Mouse (Mus musculus) spleen, postnatal 4 days (tissue): ENCODE measurements around the gene Txndc8.

ENCODE experiments used
- DNase-seq, 2 experiments: peaks; one replicate each; pipeline ENCODE4 v3.0.0; 2022; ENCODE audit warnings: low spot score in 2 of 2

The Txndc8 gene

GRCm38 (mm10) chr4:57956029-57956960 is 52.6 kb downstream of the Txndc8 start, which contains the start of gene Txn1:
Gene Txn1, minus strand, starts transcription at chr4:57956411.
- peak; percentile 98 for DNase-seq

GRCm38 (mm10) chr4:57955544-57955958 is 53.4 kb downstream of the Txndc8 start:
- peak; percentile 67 to 83 for DNase-seq

DNA sequence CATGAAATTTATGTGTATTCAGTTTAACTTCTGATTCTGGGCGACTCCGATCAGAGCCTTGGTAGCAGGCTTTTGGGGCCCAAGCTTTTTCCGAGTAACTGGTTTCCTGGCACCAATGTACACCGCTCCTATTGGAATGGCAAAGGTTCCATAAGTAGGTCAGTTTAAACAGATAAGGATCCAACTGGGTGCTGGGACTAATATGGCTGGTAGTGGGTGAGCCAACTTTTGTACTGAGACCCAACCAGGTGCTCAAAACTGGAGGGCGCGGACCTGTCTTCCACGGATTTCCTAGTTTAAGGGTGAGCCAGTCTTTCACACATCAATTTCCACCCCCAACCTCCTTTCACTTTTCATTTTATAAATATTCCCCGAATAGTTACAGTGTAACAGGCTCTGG is 53.9 kb downstream of the Txndc8 start:
- DNase-seq, result no peak

- DNase-seq, result no peak
These were observed 54.3 kb downstream of the Txndc8 start for GRCm38 (mm10) chr4:57954580-57954979.

GRCm38 (mm10) chr4:57953796-57954195 is 55.1 kb downstream of the Txndc8 start:
- DNase-seq, result no peak

DNA sequence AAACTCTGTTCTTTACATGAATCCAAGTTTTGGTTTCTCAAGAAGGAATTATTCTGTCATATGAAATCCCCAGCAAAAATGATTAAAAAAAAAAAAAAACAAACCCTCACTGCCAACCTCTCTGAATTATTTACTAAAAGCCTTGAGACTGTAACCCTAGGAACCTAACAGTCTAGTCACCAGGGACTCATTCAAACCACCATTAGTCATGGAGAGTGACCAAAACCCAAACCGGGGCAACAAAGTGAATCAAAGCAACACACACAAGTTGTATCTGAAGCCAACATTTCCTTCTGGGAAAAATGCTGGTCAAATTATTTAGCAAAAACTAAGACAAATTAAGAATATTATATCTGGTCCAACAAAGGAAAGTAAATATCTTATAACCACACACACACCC is 56.0 kb downstream of the Txndc8 start:
- no peak for DNase-seq

DNA sequence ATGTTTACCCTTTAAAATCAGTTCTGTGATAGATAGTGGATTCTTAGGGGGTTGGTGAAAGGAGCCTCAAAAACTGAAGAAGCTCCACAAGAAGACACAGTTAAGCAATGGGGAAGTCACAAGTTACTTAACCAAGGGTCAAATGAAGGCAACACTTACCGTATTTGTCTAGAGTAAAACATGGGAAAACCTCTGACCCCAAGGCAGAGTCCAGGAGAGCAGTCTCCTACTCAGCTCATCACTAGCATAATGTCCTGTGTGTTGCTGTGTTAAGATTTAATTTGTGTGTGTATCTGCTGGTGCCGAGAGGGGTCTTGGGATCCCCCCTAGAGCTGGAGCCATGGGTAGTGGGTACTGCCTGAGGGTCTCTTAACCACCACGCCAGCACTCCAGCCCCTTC is 56.5 kb downstream of the Txndc8 start:
- no peak for DNase-seq

DNA sequence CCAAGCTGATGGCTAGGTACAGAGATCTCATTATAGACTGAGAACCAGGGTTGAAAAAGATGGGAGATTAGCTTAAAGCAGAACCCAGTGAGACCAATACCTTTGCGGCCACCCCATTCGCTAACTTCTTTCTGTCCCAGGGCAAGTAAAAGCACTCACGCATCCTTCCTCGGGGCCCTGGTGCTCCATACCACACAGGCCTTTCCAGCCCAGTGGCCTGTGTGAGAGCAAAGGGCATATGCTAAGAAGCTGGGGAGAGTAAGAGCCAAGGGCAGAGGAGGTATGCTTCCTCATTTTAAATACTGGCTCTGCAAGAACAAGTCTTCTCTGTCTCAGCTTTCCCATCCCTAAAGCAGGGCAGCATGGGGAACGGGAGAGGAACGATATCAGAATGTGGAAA is 59.1 kb downstream of the Txndc8 start:
- no peak for DNase-seq

GRCm38 (mm10) chr4:57947476-57947875 is 61.4 kb downstream of the Txndc8 start:
- no peak for DNase-seq

DNA sequence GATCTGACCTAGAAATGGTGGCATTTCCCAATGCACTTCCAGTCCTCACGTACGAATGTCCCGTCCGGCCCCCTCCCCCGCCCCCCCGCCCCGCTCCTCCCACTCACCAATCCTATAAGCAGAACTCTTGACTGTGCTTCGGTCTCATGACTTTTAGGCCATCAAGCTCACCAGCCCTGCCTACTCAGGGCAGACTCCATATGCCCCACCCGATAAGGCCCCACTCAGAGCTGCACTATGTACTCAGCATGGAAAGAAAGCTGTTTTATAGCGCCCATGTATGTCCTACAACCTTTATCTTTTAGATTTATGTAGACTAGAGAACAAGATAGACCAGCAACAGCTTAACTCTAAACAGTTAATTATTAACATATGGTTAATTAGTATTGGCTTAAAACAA is 61.9 kb downstream of the Txndc8 start:
- DNase-seq, result no peak

DNA sequence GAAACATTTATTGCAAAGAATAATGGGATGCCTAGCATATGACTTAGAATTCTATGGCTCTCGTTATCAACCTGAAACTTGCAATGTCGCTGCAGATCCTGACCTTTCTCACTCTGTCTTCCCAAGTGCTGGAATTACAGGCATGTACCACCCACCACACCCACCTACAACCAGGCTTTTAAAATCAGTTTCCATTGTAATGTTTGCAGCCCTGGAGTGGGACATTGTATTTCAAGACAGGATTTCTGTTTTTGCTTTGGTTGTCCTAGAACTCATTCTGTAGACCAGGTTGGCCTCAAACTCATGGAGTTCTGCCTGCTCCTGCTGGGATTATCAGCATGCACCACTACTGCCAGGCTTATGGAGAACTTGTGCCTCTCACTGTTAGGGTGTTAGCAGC is 66.0 kb downstream of the Txndc8 start:
- no peak for DNase-seq

DNA sequence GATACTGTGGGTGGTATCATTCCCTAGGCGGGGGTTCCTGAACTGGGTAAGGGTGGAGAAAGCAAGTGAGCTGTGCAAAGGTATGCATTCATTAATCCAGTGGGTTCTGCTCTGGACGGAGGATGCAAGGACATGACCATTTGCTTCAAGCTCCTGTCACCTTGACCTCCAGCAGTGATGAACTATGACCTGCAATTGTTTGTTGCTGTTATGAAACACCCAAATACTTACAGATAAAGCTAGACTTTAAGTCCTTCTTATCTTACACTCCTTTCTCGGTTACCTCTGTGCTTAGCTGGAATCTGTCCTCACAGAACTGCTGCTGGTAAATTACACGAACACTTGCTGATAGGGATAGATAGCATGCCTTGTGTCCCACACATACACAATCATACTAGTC is 68.3 kb downstream of the Txndc8 start:
- no peak for DNase-seq

GRCm38 (mm10) chr4:57937292-57937691 is 71.6 kb downstream of the Txndc8 start:
- DNase-seq, result no peak

DNA sequence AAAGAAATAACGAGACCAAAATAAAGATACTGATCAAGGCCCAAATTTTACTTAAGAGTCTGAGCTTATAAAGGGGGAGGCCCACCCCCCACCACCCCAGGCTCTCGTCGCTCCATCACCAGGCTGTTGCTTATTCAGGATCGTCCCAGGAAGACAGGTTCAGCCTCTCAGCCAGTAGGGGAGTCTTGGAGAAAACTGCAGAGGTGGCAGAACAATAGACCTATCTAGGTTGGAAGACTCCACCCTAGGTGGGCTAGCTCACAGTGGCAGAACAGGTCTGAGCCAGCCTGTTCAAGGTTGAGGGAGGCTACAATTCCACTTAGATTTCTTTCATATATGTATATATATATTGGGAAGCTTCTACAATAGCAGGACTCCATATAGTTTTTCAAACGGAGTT is 74.7 kb downstream of the Txndc8 start:
- no peak for DNase-seq
